Mouse (Mus musculus) CH12.LX (cell line): ENCODE results near the gene Nebl. TPM values are rescaled to one million over a fixed set of nuclear protein-coding genes. Genes with fewer than 3 reads are reported as not detected.

Experiments
- DNase-seq: peaks from one replicate; pipeline ENCODE4 v3.0.0-alpha.2; 2013; ENCODE audit errors: extremely low read depth
- H3K27ac ChIP-seq: 2 replicates; pipeline ENCODE4 v1.5.1; 2012; ENCODE audit warnings: low read depth, mild to moderate bottlenecking, control low read depth, moderate library complexity; ENCODE audit not compliant: insufficient read depth
- H3K27me3 ChIP-seq: replicated peaks from 2 replicates; pipeline ENCODE3; 2012; ENCODE audit warnings: inconsistent platforms
- H3K36me3 ChIP-seq, 2 experiments: replicated peaks in 1 of 2; 2 replicates each; pipeline versions ENCODE3 to v1.6.1; 2012; ENCODE audit warnings: inconsistent platforms in 1 of 2, low read length in 1 of 2, mild to moderate bottlenecking in 1 of 2, mixed read lengths in 1 of 2, moderate library complexity in 1 of 2; ENCODE audit not compliant: control insufficient read depth in 1 of 2, insufficient read depth in 1 of 2
- H3K4me1 ChIP-seq, 2 experiments: 2 replicates each; pipeline ENCODE4 v1.6.1; 2012; ENCODE audit warnings: inconsistent platforms in 1 of 2, moderate library complexity in 1 of 2; ENCODE audit not compliant: insufficient read depth in 2 of 2, control insufficient read depth in 1 of 2
- H3K4me2 ChIP-seq: 2 replicates; pipeline ENCODE4 v1.6.1; 2012; ENCODE audit warnings: low read depth, mild to moderate bottlenecking, control low read depth; ENCODE audit not compliant: poor library complexity, insufficient read depth, severe bottlenecking
- H3K4me3 ChIP-seq, 3 experiments: fragments of 150-350 bp in 1 of 3; sonication (generic) in 1 of 3; replicated peaks in 1 of 3; 2 replicates each; pipeline versions ENCODE3 to v1.5.1; 2011 to 2012; ENCODE audit warnings: low read depth in 2 of 3, low read length in 2 of 3, mild to moderate bottlenecking in 2 of 3, moderate library complexity in 2 of 3, control low read depth in 1 of 3, improper control_type of control experiment in 1 of 3, inconsistent platforms in 1 of 3, mixed read lengths in 1 of 3; ENCODE audit not compliant: poor library complexity in 1 of 3
- H3K79me2 ChIP-seq: replicated peaks from 2 replicates; pipeline ENCODE4 v1.6.1; 2012; ENCODE audit warnings: mild to moderate bottlenecking, moderate library complexity; ENCODE audit not compliant: control insufficient read depth, poor library complexity, insufficient read depth, severe bottlenecking; ENCODE audit errors: extremely low read depth
- H3K9ac ChIP-seq: 2 replicates; pipeline ENCODE4 v1.6.1; 2012; ENCODE audit warnings: low read depth, mild to moderate bottlenecking, control low read depth, moderate library complexity; ENCODE audit not compliant: insufficient read depth
- H3K9me3 ChIP-seq: replicated peaks from 2 replicates; pipeline ENCODE3; 2012; ENCODE audit warnings: low read length, inconsistent platforms, mixed read lengths
- BHLHE40 ChIP-seq: IDR thresholded peaks from 2 replicates; pipeline ENCODE4 v1.6.1; 2011; ENCODE audit warnings: mild to moderate bottlenecking, low read depth, low read length, improper control_type of control experiment
- CHD1 ChIP-seq: IDR thresholded peaks from 2 replicates; pipeline ENCODE4 v1.6.1; 2012; ENCODE audit warnings: low read depth, low read length, improper control_type of control experiment, inconsistent platforms
- CHD2 ChIP-seq: IDR thresholded peaks from 2 replicates; pipeline ENCODE4 v1.6.1; 2011; ENCODE audit warnings: low read length, improper control_type of control experiment
- ETS1 ChIP-seq: conservative IDR thresholded peaks from 2 replicates; pipeline ENCODE4 v1.6.1; 2012; ENCODE audit warnings: low read depth, mild to moderate bottlenecking, inconsistent platforms, low read length, improper control_type of control experiment, moderate library complexity
- HCFC1 ChIP-seq: IDR thresholded peaks from 2 replicates; pipeline ENCODE4 v1.6.1; 2012; ENCODE audit warnings: low read depth, mild to moderate bottlenecking, inconsistent platforms, low read length, improper control_type of control experiment
- JUN ChIP-seq: IDR thresholded peaks from 2 replicates; pipeline ENCODE4 v1.6.1; 2011; ENCODE audit warnings: low read depth, mild to moderate bottlenecking, low read length, improper control_type of control experiment, moderate library complexity; ENCODE audit not compliant: insufficient read depth
- MAX ChIP-seq: IDR thresholded peaks from 2 replicates; pipeline ENCODE4 v1.6.1; 2011; ENCODE audit warnings: low read length, improper control_type of control experiment
- MYC ChIP-seq: IDR thresholded peaks from 2 replicates; pipeline ENCODE4 v1.6.1; 2011; ENCODE audit warnings: low read depth, mild to moderate bottlenecking, improper control_type of control experiment, low read length
- NRF1 ChIP-seq: IDR thresholded peaks from 2 replicates; pipeline ENCODE4 v1.6.1; 2014; ENCODE audit warnings: low read depth, mild to moderate bottlenecking, inconsistent platforms, low read length, improper control_type of control experiment, moderate library complexity
- POLR2AphosphoS2 ChIP-seq: IDR thresholded peaks from 2 replicates; pipeline ENCODE4 v1.6.1; 2011; ENCODE audit warnings: low read depth, low read length, improper control_type of control experiment
- SMC3 ChIP-seq: IDR thresholded peaks from 2 replicates; pipeline ENCODE4 v1.6.1; 2011; ENCODE audit warnings: low read depth, low read length, improper control_type of control experiment
- TBP ChIP-seq: conservative IDR thresholded peaks from 2 replicates; pipeline ENCODE4 v1.6.1; 2011; ENCODE audit warnings: low read depth, low read length, improper control_type of control experiment
- TCF12 ChIP-seq: IDR thresholded peaks from 2 replicates; pipeline ENCODE4 v1.6.1; 2014; ENCODE audit warnings: low read depth, mild to moderate bottlenecking, inconsistent platforms, low read length, improper control_type of control experiment
- UBTF ChIP-seq: IDR thresholded peaks from 2 replicates; pipeline ENCODE4 v1.6.1; 2012; ENCODE audit warnings: low read depth, mild to moderate bottlenecking, inconsistent platforms, low read length, improper control_type of control experiment, moderate library complexity
- USF2 ChIP-seq: conservative IDR thresholded peaks from 2 replicates; pipeline ENCODE4 v1.6.1; 2011; ENCODE audit warnings: low read depth, low read length, improper control_type of control experiment
- ZKSCAN1 ChIP-seq: IDR thresholded peaks from 2 replicates; pipeline ENCODE4 v1.6.1; 2012; ENCODE audit warnings: low read depth, inconsistent platforms, low read length, improper control_type of control experiment, borderline replicate concordance
- dilution Hi-C: fragments of 300-500 bp; cut with MboI; formaldehyde crosslinking; loops from 2 replicates; pipeline ENCODE4 v1.14.3; 2020; ENCODE audit warnings: low sequenced_read_pairs; ENCODE audit not compliant: extremely low pct_unique_long_range_greater_than_20kb, extremely low pct_ligation_motif_present
- in situ Hi-C: fragments of 300-500 bp; cut with MboI; formaldehyde crosslinking; loops from 3 replicates; pipeline ENCODE4 v1.14.3; 2019; ENCODE audit warnings: low sequenced_read_pairs, low pct_ligation_motif_present, low pct_unique_long_range_greater_than_20kb, mixed read lengths
- polyA plus RNA-seq: library from polyadenylated mRNA; unstranded; fragments of >175 nt; gene quantifications from 2 replicates; pipeline ENCODE4 v1.2.1, GENCODE M21; 2012; ENCODE audit warnings: low read depth; ENCODE audit not compliant: insufficient read length
- total RNA-seq, 2 experiments: library from RNA; depleted of rRNA; stranded (reverse); fragments of 300-350 nt in 1 of 2; fragments of >200 nt in 1 of 2; gene quantifications; 2 replicates each; pipeline ENCODE4 v1.2.3; 2012 to 2014

The Nebl gene
- total and polyA plus RNA-seq, 3 experiments = 12.6 to 113 (median 46.4) TPM

- Histone ChIP-seq H3K4me3 (no peak overlapping the region), H3K9me3 (peaks cover 2% of the 10 kb centered on the region)
- in situ Hi-C loops = no loop called here
- TF ChIP-seq ETS1 = no peak
- no peak for TF ChIP-seq HCFC1
- no peak for TF ChIP-seq JUN
- TF ChIP-seq CHD2 = no peak
- TF ChIP-seq MYC = no peak
- TF ChIP-seq TBP = no peak
- no peak for TF ChIP-seq ZKSCAN1
- TF ChIP-seq CHD1 = no peak
- TF ChIP-seq USF2 = no peak
- no peak for TF ChIP-seq TCF12
- no peak for TF ChIP-seq POLR2AphosphoS2
- TF ChIP-seq NRF1 = no peak
- no peak for TF ChIP-seq UBTF
- no peak for TF ChIP-seq SMC3
- TF ChIP-seq BHLHE40 = no peak
- no peak for TF ChIP-seq MAX
- TF ChIP-seq, all 38 proteins: peak for 0
- H3K27me3 ChIP-seq = no peaks in the 10 kb centered on the region
- H3K4me1 ChIP-seq = no peaks in the 10 kb centered on the region
- H3K4me2 ChIP-seq = no peak overlapping the region
- no peaks in the 10 kb centered on the region for H3K36me3 ChIP-seq
- dilution Hi-C loops = no loop called here
- no peak for DNase-seq
- H3K27ac ChIP-seq = no peak overlapping the region
- no peak overlapping the region for H3K9ac ChIP-seq
- H3K79me2 ChIP-seq = no peaks in the 10 kb centered on the region
Measured at GRCm38 (mm10) chr2:17729770-17730647, 1.3 kb downstream of the Nebl start.

GRCm38 (mm10) chr2:17724405-17724804 lies 6.9 kb downstream of the Nebl start:
- H3K4me3 ChIP-seq = no peak overlapping the region
- H3K9me3 ChIP-seq = no peaks in the 10 kb centered on the region
- in situ Hi-C loops (no loop called here), dilution Hi-C loops (no loop called here)
- no peaks in the 10 kb centered on the region for H3K27me3 ChIP-seq
- no peaks in the 10 kb centered on the region for H3K4me1 ChIP-seq
- no peaks in the 10 kb centered on the region for H3K79me2 ChIP-seq
- DNase-seq = no peak
- no peak overlapping the region for H3K4me2 ChIP-seq
- H3K9ac ChIP-seq = no peak overlapping the region
- no peaks in the 10 kb centered on the region for H3K36me3 ChIP-seq
- no peak for TF ChIP-seq MYC
- TF ChIP-seq ETS1 = no peak
- no peak for TF ChIP-seq HCFC1
- H3K27ac ChIP-seq = no peak overlapping the region
